Mouse (Mus musculus) embryonic facial prominence, embryonic 11.5 days (tissue): ENCODE measurements around the gene Hmmr. TPM values are rescaled to one million over a fixed set of nuclear protein-coding genes. Genes with fewer than 3 reads are reported as not detected.

Experiments
- ATAC-seq: fragments of 200-750 bp; cut with Nextera tagmentation; replicated peaks from 2 replicates; pipeline ENCODE4 v1.8.0; 2017; ENCODE audit warnings: low read depth; ENCODE audit not compliant: insufficient number of reproducible peaks, low FRiP score, low TSS enrichment
- DNase-seq: peaks from one replicate; pipeline ENCODE4 v3.0.0-alpha.2; 2015; ENCODE audit warnings: low spot score
- H3K27ac ChIP-seq: fragments of 300-500 bp; sonication (generic); replicated peaks from 2 replicates; pipeline ENCODE4 v1.5.1; 2014; ENCODE audit warnings: mild to moderate bottlenecking, low read depth, low read length, control low read depth
- H3K27me3 ChIP-seq: fragments of 300-500 bp; sonication (generic); 2 replicates; pipeline ENCODE4 v1.6.1; 2014; ENCODE audit warnings: mild to moderate bottlenecking, low read length, moderate library complexity, mixed read lengths; ENCODE audit not compliant: control insufficient read depth, insufficient read depth
- H3K36me3 ChIP-seq: fragments of 300-500 bp; sonication (generic); replicated peaks from 2 replicates; pipeline ENCODE4 v1.6.1; 2014; ENCODE audit warnings: low read depth, mild to moderate bottlenecking, low read length, moderate library complexity, mixed read lengths; ENCODE audit not compliant: control insufficient read depth, insufficient read depth
- H3K4me1 ChIP-seq: fragments of 300-500 bp; sonication (generic); 2 replicates; pipeline ENCODE4 v1.6.1; 2014; ENCODE audit warnings: low read length, mixed read lengths; ENCODE audit not compliant: control insufficient read depth, insufficient read depth
- H3K4me2 ChIP-seq: fragments of 300-500 bp; sonication (generic); 2 replicates; pipeline ENCODE4 v1.6.1; 2014; ENCODE audit warnings: low read depth, mild to moderate bottlenecking, control low read depth, low read length, moderate library complexity
- H3K4me3 ChIP-seq: fragments of 300-500 bp; sonication (generic); 2 replicates; pipeline ENCODE4 v1.5.1; 2014; ENCODE audit warnings: low read depth, low read length, control low read depth
- H3K9ac ChIP-seq: fragments of 300-500 bp; sonication (generic); replicated peaks from 2 replicates; pipeline ENCODE4 v1.6.1; 2014; ENCODE audit warnings: mild to moderate bottlenecking, control low read depth, low read length
- H3K9me3 ChIP-seq: fragments of 300-500 bp; sonication (generic); replicated peaks from 2 replicates; pipeline ENCODE4 v1.6.1; 2016; ENCODE audit warnings: mild to moderate bottlenecking, low read length, inconsistent platforms, mixed read lengths; ENCODE audit not compliant: control insufficient read depth
- WGBS: fragments of 180-500 bp; shearing (Covaris S2); extraction: QIAGEN DNeasy Blood & Tissue Kit; methylation state at CpG from one replicate; pipeline ENCODE4 v1.1.7; 2014; 5-methylcytosine and 5-hydroxymethylcytosine counted together
- polyA plus RNA-seq: library from polyadenylated mRNA; unstranded; fragments of >200 nt; fragmentation: Nextera tagmentation; extraction: Ambion mirVana; gene quantifications from 2 replicates; pipeline ENCODE4 v1.2.1, GENCODE M21; 2014

Hmmr gene
- polyA plus RNA-seq, 1 experiment from 2014 or later: 71.1 TPM

DNA sequence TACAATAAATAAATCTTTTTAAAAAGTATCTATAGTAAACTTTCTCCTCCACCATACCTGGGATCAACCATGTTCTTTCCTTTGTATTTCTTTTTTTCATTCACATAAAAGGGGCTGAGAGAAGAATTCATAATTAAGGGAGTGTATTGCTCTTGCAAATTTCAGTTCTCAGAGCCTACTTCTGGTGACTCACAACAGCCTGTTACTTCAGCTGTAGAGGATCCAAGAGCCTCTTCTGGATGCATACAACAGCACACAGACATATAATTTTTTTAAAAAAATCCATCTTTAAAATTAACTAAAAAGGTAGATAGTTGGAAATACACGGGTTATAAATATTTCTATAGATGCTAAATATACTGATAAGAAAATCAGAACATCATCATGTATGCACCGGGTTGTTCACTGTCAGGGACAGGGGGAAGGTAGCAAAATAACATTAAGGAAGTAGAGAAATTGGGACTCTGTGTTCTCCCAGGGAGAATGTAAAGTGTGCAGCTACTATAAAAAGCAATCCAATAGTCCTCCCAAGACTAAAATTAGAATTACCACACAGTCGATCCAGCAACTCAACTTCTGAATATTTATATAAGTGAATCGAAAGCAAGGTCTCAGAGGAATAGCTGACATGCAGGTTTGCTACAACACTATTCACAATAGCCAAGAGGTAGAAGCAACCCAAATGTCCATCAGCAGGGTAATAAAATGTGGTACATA lies 58.0 kb downstream of the Hmmr start:
- Histone ChIP-seq H3K4me2 (no peak overlapping the region), H3K9ac (no peak overlapping the region), H3K4me1 (no peaks in the 10 kb centered on the region), H3K27me3 (no peaks in the 10 kb centered on the region), H3K4me3 (no peak overlapping the region), H3K27ac (no peak overlapping the region), H3K9me3 (no peaks in the 10 kb centered on the region), H3K36me3 (peaks cover 9% of the 10 kb centered on the region)
- DNase-seq (no peak), ATAC-seq (no peak)
- 88% methylated on average over 4 of the region's 4 CpGs for WGBS

Other genes starting within 250 kb of the Hmmr start
- 107 and 108 TPM in 2 replicates for gene Mat2b, start 38.2 kb downstream of the Hmmr start, polyA plus RNA-seq
- 240 and 270 TPM in 2 replicates for gene Nudcd2, start 245 bp upstream of the Hmmr start, polyA plus RNA-seq
- 45.5 and 47.0 TPM in 2 replicates for gene Ccng1, start 21.9 kb upstream of the Hmmr start, polyA plus RNA-seq